9 mouse cellular contexts compared by ENCODE assay signal in the genomic region with DNA sequence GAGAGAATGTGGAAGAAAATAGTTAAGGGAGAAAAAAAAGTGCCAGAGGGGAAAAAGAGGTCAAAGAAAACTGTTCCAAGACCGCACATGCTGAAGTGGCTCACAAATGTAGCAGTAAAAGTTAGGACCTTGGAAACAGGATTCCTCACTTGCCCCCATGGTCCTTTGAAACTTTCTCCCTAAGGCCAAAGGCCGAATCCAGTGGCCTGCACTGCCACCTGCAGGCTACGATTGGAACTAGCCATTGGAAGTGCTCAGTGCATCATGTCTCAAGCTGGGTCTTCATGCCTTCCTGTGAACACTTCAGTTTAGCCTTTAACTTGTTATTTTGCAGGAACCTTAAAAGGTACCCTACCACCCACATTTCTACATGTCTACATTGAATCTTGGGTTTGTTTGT. TPM values are rescaled to one million over a fixed set of nuclear protein-coding genes. Genes with fewer than 3 reads are reported as not detected.
DNase-seq lines count a peak whose midpoint lies in the region; ATAC-seq and TF ChIP-seq lines count a peak whose summit lies in the region.
"Had no signal": no experiment of that assay in that cellular context is flagged by ENCODE, and none has a peak within 500 bp of the region (broad histone marks: within the 10 kb centered on the region; RNA-seq: fewer than 3 reads in every experiment).

No protein-coding gene starts in this region.

- no peak for TF ChIP-seq POLR2A in brain, embryonic 14.5 days (IDR thresholded peaks at IDR 0.05; ENCODE audit: borderline replicate concordance, extremely low read depth, insufficient read depth, insufficient read length, poor library complexity, severe bottlenecking)

- H3K9ac ChIP-seq in lung, postnatal 0 days (replicated peaks; ENCODE audit: low read depth), result no peak overlapping the region
- H3K9ac ChIP-seq: limb, embryonic 12.5 days had no signal

- no peak overlapping the region for H3K27ac ChIP-seq in lung, postnatal 0 days (ENCODE audit: low read length)
- H3K27ac ChIP-seq: limb, embryonic 12.5 days had no signal

- TF ChIP-seq CTCF in brain, embryonic 14.5 days (IDR thresholded peaks at IDR 0.05; ENCODE audit: borderline replicate concordance, extremely low read depth, insufficient read depth, insufficient read length), result peak; percentile 81
- peak; percentile 93 for TF ChIP-seq CTCF in lung, postnatal 0 days (IDR thresholded peaks at IDR 0.05)

- peak; percentile 71 for DNase-seq in 3T3-L1 (ENCODE audit: low read depth, low spot score)
- DNase-seq in brain, embryonic 14.5 days (ENCODE audit: low read depth), result peak; percentile 56
- peak; percentile 60 to 63 for DNase-seq in frontal cortex, postnatal 25 days (ENCODE audit: low spot score in 2 of 2)
- DNase-seq in kidney, postnatal 4 days, result peak; percentile 86
- peak; percentile 61 for DNase-seq in lung, postnatal 0 days (ENCODE audit: low spot score)
- peak; percentile 11 to 18 for DNase-seq in right cerebral cortex, postnatal 36 days (ENCODE audit: low spot score in 2 of 2)
- peak; percentile 65 to 70 for DNase-seq in urinary bladder, postnatal 36 days (ENCODE audit: low spot score in 2 of 2)

- peak; percentile 70 for ATAC-seq in CD4-positive, CD25-positive, alpha-beta regulatory T cell, adult 4 months
- no peak for ATAC-seq in lung, postnatal 0 days

- H3K4me3 ChIP-seq in lung, postnatal 0 days (ENCODE audit: low read depth, low read length), result no peak overlapping the region
- H3K4me3 ChIP-seq: limb, embryonic 12.5 days had no signal

- no peak overlapping the region for H3K4me2 ChIP-seq in lung, postnatal 0 days (replicated peaks; ENCODE audit: low read depth, low read length)
- H3K4me2 ChIP-seq: limb, embryonic 12.5 days had no signal

- no peaks in the 10 kb centered on the region for H3K4me1 ChIP-seq in lung, postnatal 0 days (ENCODE audit: insufficient read depth, low read depth, low read length)

- H3K36me3 ChIP-seq in lung, postnatal 0 days (ENCODE audit: insufficient read depth, low read length), result no peaks in the 10 kb centered on the region
- H3K36me3 ChIP-seq: limb, embryonic 12.5 days had no signal

- no peak for TF ChIP-seq EP300 in lung, postnatal 0 days (IDR thresholded peaks at IDR 0.05)

- 9% methylated on average over 3 of the region's 3 CpGs for WGBS in lung, postnatal 0 days

- no peaks in the 10 kb centered on the region for H3K27me3 ChIP-seq in lung, postnatal 0 days (replicated peaks; ENCODE audit: insufficient read depth, low read length)
- H3K27me3 ChIP-seq: limb, embryonic 12.5 days had no signal

- H3K9me3 ChIP-seq in lung, postnatal 0 days (ENCODE audit: low read length), result no peaks in the 10 kb centered on the region
- H3K9me3 ChIP-seq: limb, embryonic 12.5 days had no signal

RNA-seq across cellular contexts. Expression of a gene that starts 56.3 kb away (rescaled TPM):
- 1 to 10 TPM; 2.1 to 2.8 TPM for polyA plus RNA-seq in CD4-positive, CD25-positive, alpha-beta regulatory T cell, adult 4 months (2017; shearing (Covaris generic))
- 0.36 and 0.42 TPM in 2 replicates for polyA plus RNA-seq in brain, embryonic 14.5 days (2012; rRNA removed)
- 2.7 and 3.2 TPM in 2 replicates for polyA plus RNA-seq in lung, postnatal 0 days (2015; fragmentation: Nextera tagmentation; extraction: Ambion mirVana)

Comparison
In these comparisons a context has a peak if more than half of its experiments do, and no peak if none do; other contexts are left out.
1. DNase-seq: peak in every context shown above with its lines; median percentile 86 in kidney, postnatal 4 days; 71 in 3T3-L1; 68 in urinary bladder, postnatal 36 days; 62 in frontal cortex, postnatal 25 days; 61 in lung, postnatal 0 days; 56 in brain, embryonic 14.5 days; 14 in right cerebral cortex, postnatal 36 days.